Mouse (Mus musculus) lung, embryonic 16.5 days (tissue): ENCODE measurements at regions not wholly inside any gene's neighbourhood (a gene's known extent, or its start where the extent isn't known, plus 50 kb on each side); places are given as distances from the start of the nearest gene placed in this dataset.

Experiments used
- ATAC-seq: fragments of 200-750 bp; cut with Nextera tagmentation; 2 replicates; pipeline ENCODE4 v1.8.0; 2017; ENCODE audit warnings: low read depth, mild to moderate bottlenecking, moderate library complexity
- H3K27ac ChIP-seq: fragments of 300-500 bp; sonication (generic); 2 replicates; pipeline ENCODE4 v1.5.1; 2014; ENCODE audit warnings: mild to moderate bottlenecking, control low read depth, low read length
- H3K27me3 ChIP-seq: fragments of 300-500 bp; sonication (generic); 2 replicates; pipeline ENCODE4 v1.6.1; 2014; ENCODE audit warnings: low read depth, low read length, mixed read lengths; ENCODE audit not compliant: control insufficient read depth, insufficient read depth
- H3K36me3 ChIP-seq: fragments of 300-500 bp; sonication (generic); 2 replicates; pipeline ENCODE4 v1.6.1; 2014; ENCODE audit warnings: low read length; ENCODE audit not compliant: control insufficient read depth, insufficient read depth
- H3K4me1 ChIP-seq: fragments of 300-500 bp; sonication (generic); replicated peaks from 2 replicates; pipeline ENCODE4 v1.6.1; 2014; ENCODE audit warnings: low read length, mixed read lengths; ENCODE audit not compliant: control insufficient read depth, insufficient read depth
- H3K4me2 ChIP-seq: fragments of 300-500 bp; sonication (generic); 2 replicates; pipeline ENCODE4 v1.6.1; 2014; ENCODE audit warnings: low read depth, low read length, control low read depth
- H3K4me3 ChIP-seq: fragments of 300-500 bp; sonication (generic); 2 replicates; pipeline ENCODE4 v1.5.1; 2014; ENCODE audit warnings: mild to moderate bottlenecking, low read length, control low read depth
- H3K9ac ChIP-seq: fragments of 300-500 bp; sonication (generic); 2 replicates; pipeline ENCODE4 v1.6.1; 2014; ENCODE audit warnings: low read length, control low read depth
- H3K9me3 ChIP-seq: fragments of 300-500 bp; sonication (generic); 2 replicates; pipeline ENCODE4 v1.6.1; 2016; ENCODE audit warnings: low read length; ENCODE audit not compliant: control insufficient read depth
- WGBS: fragments of 180-500 bp; shearing (Covaris S2); extraction: QIAGEN DNeasy Blood & Tissue Kit; methylation state at CpG from one replicate; pipeline ENCODE4 v1.1.7; 2014; 5-methylcytosine and 5-hydroxymethylcytosine counted together

DNA sequence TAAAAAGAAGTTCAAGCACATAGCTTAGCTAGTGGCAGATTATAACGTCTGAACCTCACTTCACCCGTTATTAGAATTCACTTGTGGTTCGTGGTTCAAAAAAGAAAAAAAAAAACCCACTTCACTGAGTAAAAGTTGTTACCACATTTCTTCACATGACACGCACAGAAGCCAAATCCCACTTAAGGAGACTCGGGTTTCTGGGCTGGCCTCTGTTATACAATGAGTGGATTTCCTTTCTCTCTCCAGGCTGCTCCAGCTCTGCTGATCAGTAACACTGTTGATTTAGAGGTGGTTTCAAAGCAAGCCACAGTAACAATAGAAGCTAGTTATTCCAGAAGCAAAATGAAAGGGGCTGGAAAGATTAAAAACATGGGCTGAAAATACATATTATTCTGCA lies 147.4 kb downstream of the Rnd3 start:
- H3K9me3 ChIP-seq, result no peaks in the 10 kb centered on the region
- H3K36me3 ChIP-seq, result no peaks in the 10 kb centered on the region
- no peak overlapping the region for H3K4me2 ChIP-seq
- H3K27ac ChIP-seq, result no peak overlapping the region
- no peak for ATAC-seq
- H3K4me3 ChIP-seq, result no peak overlapping the region
- H3K4me1 ChIP-seq, result no peaks in the 10 kb centered on the region
- H3K9ac ChIP-seq, result no peak overlapping the region
- WGBS, result 53% methylated on average over 5 of the region's 5 CpGs
- H3K27me3 ChIP-seq, result no peaks in the 10 kb centered on the region

GRCm38 (mm10) chr2:50983883-50984410 lies 165.0 kb downstream of the Rnd3 start:
- no peak overlapping the region for H3K27ac ChIP-seq
- H3K27me3 ChIP-seq, result no peaks in the 10 kb centered on the region
- no peak overlapping the region for H3K4me2 ChIP-seq
- WGBS, result 70% methylated on average over 2 of the region's 2 CpGs
- no peak overlapping the region for H3K4me3 ChIP-seq
- no peaks in the 10 kb centered on the region for H3K4me1 ChIP-seq
- H3K9ac ChIP-seq, result no peak overlapping the region
- ATAC-seq, result no peak
- no peaks in the 10 kb centered on the region for H3K9me3 ChIP-seq
- H3K36me3 ChIP-seq, result no peaks in the 10 kb centered on the region

- H3K9me3 ChIP-seq, result no peaks in the 10 kb centered on the region
- H3K9ac ChIP-seq, result no peak overlapping the region
- H3K4me3 ChIP-seq, result no peak overlapping the region
- WGBS, result 54% methylated on average over 5 of the region's 5 CpGs
- no peak overlapping the region for H3K4me2 ChIP-seq
- H3K4me1 ChIP-seq, result no peaks in the 10 kb centered on the region
- ATAC-seq, result no peak
- no peaks in the 10 kb centered on the region for H3K36me3 ChIP-seq
- no peak overlapping the region for H3K27ac ChIP-seq
- no peaks in the 10 kb centered on the region for H3K27me3 ChIP-seq
Observed at GRCm38 (mm10) chr2:50982571-50982970, 166.3 kb downstream of the Rnd3 start.

DNA sequence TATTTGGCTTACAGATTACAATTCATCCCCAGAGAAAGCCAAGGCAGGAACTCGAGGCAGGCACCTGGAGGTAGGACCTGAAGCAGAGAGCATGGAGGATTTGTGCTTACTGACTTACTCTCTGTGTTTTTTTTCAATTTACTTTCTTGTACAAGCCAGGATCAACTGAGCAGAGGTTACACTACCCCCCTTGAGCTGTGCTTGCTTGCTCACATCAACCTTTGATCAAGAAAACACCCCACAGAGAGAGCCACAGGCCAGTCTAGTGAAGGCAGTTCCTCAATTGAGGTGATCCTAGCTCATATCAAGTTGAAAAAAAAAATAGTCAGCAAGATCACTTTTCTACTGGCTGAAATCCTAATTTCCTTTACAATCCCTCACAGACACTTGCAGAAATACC lies 170.6 kb downstream of the Rnd3 start:
- 50% methylated on average over 1 of the region's 1 CpGs for WGBS
- no peak overlapping the region for H3K4me3 ChIP-seq
- H3K27ac ChIP-seq, result no peak overlapping the region
- no peaks in the 10 kb centered on the region for H3K36me3 ChIP-seq
- no peaks in the 10 kb centered on the region for H3K27me3 ChIP-seq
- no peak overlapping the region for H3K4me2 ChIP-seq
- no peaks in the 10 kb centered on the region for H3K4me1 ChIP-seq
- H3K9ac ChIP-seq, result no peak overlapping the region
- ATAC-seq, result no peak
- H3K9me3 ChIP-seq, result no peaks in the 10 kb centered on the region

DNA sequence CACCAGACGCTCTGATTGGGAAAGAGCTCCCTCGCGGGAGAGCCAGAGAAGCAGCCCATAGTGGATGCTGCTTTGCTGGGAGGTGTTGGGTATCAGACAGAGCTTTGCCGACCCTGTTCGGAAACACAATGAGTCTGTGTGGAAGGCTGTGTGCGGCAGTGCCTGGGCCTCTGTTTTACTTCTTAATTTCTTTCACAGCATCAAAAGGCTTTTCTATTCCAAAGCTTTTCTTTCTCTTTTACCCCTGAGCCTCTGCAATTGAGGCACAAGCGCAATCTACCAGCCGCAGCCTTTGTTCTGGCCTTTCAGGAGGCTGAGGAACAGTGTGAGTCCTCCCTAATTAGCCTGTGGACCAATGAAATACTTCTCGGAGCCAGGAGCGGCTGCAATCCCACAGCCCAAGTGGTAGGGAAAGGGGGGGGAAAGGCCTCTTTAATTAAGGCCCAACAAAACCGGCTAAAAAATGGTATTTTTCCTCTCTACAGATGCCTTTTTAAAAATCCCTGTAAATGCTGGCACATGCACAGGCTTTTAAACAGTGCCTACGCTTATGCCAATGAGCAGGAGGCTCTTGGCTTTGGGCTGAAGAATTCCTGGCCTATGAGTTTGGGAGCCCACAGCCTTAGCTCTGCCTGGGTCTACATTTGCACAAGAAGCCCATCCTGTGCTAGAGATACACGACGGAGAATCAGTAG lies 177.6 kb downstream of the Rnd3 start:
- H3K9ac ChIP-seq, result no peak overlapping the region
- H3K9me3 ChIP-seq, result no peaks in the 10 kb centered on the region
- H3K27me3 ChIP-seq, result no peaks in the 10 kb centered on the region
- H3K4me3 ChIP-seq, result no peak overlapping the region
- H3K27ac ChIP-seq, result peak overlapping the region; percentile 44; the same call in 1 of the 2 replicates
- peaks cover 5% of the 10 kb centered on the region; the same call in 1 of the 2 replicates for H3K4me1 ChIP-seq
- peak; percentile 88 for ATAC-seq
- H3K4me2 ChIP-seq, result no peak overlapping the region; the same call in 1 of the 2 replicates
- 20% methylated on average over 14 of the region's 14 CpGs for WGBS
- no peaks in the 10 kb centered on the region for H3K36me3 ChIP-seq

GRCm38 (mm10) chr2:50968382-50968781 lies 180.5 kb downstream of the Rnd3 start:
- no peak overlapping the region for H3K9ac ChIP-seq
- H3K9me3 ChIP-seq, result no peaks in the 10 kb centered on the region
- no peaks in the 10 kb centered on the region for H3K27me3 ChIP-seq
- H3K27ac ChIP-seq, result no peak overlapping the region
- no peak overlapping the region for H3K4me2 ChIP-seq
- H3K36me3 ChIP-seq, result no peaks in the 10 kb centered on the region
- no peak for ATAC-seq
- H3K4me1 ChIP-seq, result peaks cover 5% of the 10 kb centered on the region; the same call in 1 of the 2 replicates
- WGBS, result 60% methylated on average over 4 of the region's 4 CpGs
- no peak overlapping the region for H3K4me3 ChIP-seq

GRCm38 (mm10) chr2:50967826-50968225 lies 181.1 kb downstream of the Rnd3 start:
- Histone ChIP-seq H3K9me3 (no peaks in the 10 kb centered on the region), H3K4me3 (no peak overlapping the region), H3K4me2 (no peak overlapping the region), H3K27me3 (no peaks in the 10 kb centered on the region), H3K36me3 (no peaks in the 10 kb centered on the region), H3K4me1 (peaks cover 5% of the 10 kb centered on the region; the same call in 1 of the 2 replicates), H3K27ac (no peak overlapping the region), H3K9ac (no peak overlapping the region)
- WGBS, result 26% methylated on average over 4 of the region's 4 CpGs
- peak; percentile 72 for ATAC-seq

DNA sequence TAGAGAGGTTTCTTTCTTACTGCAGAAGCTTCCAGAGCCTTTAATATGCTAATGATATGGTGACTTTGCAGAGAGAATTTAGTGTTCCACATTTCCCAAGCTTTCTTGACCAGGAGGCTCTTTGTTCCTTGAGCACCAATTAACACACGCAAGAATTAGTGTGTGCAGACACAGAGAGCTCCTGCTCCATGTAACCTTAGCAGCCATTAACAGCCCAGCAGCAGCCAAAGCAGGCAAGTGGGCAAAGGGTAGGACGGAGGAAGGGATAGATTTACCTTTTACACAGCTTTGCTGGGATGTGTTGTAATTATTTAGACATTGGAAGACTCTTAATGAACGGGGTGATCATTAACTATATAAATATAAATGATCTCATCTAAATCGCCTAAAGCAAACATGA lies 181.8 kb downstream of the Rnd3 start:
- H3K9ac ChIP-seq, result no peak overlapping the region
- H3K27ac ChIP-seq, result no peak overlapping the region
- no peak overlapping the region for H3K4me2 ChIP-seq
- H3K4me3 ChIP-seq, result no peak overlapping the region
- no peaks in the 10 kb centered on the region for H3K9me3 ChIP-seq
- H3K27me3 ChIP-seq, result no peaks in the 10 kb centered on the region
- peaks cover 5% of the 10 kb centered on the region; the same call in 1 of the 2 replicates for H3K4me1 ChIP-seq
- H3K36me3 ChIP-seq, result no peaks in the 10 kb centered on the region
- ATAC-seq, result no peak
- WGBS, result 56% methylated on average over 4 of the region's 4 CpGs

DNA sequence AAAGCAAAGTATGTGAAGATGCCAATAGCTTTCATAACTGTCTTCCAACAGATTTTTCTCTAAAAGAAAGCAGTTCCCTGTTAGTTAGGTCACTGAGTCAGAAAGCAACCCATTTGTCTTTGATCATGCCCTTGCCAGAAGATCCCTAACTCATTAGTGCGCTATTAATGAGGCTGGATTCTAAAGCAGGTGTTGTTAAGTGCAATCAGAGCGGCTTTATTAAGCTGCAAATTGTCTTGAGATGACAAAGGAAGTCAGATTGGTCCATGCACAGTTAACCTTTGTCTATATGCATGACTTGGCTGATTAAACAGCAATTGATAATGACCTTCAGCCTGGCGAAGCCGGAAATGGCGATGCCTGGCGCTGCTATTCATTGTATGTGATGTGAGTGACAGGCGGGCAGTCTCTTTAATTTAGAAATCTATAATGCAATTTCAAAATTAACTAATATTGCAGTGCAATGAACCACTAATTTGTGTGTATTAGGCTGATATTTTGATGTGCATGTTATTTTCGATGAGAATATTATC lies 183.4 kb downstream of the Rnd3 start:
- H3K27me3 ChIP-seq, result no peaks in the 10 kb centered on the region
- peaks cover 2% of the 10 kb centered on the region; the same call in 1 of the 2 replicates for H3K4me1 ChIP-seq
- no peak overlapping the region for H3K4me2 ChIP-seq
- no peak overlapping the region for H3K9ac ChIP-seq
- no peaks in the 10 kb centered on the region for H3K9me3 ChIP-seq
- H3K4me3 ChIP-seq, result no peak overlapping the region
- H3K36me3 ChIP-seq, result no peaks in the 10 kb centered on the region
- no peak overlapping the region for H3K27ac ChIP-seq
- 92% methylated on average over 8 of the region's 8 CpGs for WGBS
- no peak for ATAC-seq
